12 mouse cellular contexts compared by ENCODE assay signal in the genomic region with DNA sequence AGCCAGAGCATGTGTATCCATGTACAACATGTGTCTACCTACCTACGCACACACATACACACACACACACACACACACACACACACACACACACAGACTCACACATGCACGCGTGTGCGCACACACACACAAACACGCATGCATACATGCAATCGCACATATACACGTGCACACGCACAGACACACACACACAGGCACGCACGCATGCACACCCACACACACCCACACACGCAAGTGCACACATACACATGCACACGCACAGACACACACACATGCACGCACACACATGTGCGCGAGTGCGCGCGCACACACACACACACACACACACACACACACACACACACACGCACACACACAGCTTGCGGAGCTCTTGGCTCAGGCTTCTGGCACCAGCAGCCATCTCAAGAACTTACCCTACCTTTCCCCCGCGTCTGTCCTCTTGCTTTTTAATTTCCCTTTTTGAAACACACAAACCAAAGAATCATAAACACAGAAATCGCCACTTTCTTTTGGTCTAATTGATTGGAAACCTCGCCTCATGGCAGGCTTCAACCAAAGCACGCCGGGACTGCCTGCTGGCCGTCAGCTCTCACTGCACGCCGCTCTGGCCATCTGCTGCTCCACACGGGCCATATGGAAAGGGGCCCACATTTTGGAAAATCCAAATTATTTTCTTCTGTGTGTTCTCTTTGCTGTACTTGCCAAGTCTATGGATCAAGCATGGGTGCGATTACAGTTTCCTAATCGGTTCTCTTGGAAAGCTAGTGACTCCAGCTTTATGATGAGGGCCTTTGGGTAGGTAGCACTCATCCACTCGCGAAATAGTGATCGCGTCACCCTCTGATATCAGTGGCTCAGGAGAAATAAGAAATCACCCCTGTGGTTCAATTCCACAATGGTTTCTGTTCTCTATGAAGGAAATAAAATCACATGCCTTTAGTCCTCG.
DNase-seq lines count a peak whose midpoint lies in the region; ATAC-seq and TF ChIP-seq lines count a peak whose summit lies in the region.
"Had no signal": no experiment of that assay in that cellular context is flagged by ENCODE, and none has a peak within 500 bp of the region (broad histone marks: within the 10 kb centered on the region; RNA-seq: fewer than 3 reads in every experiment).

No protein-coding gene starts in this region.

- no peaks in the 10 kb centered on the region for H3K36me3 ChIP-seq in midbrain, embryonic 15.5 days (replicated peaks)
- H3K36me3 ChIP-seq in midbrain, embryonic 11.5 days (ENCODE audit: control insufficient read depth, insufficient read depth, low read length), result no peaks in the 10 kb centered on the region
- no peaks in the 10 kb centered on the region for H3K36me3 ChIP-seq in midbrain, postnatal 0 days (ENCODE audit: insufficient read depth, low read length)
- H3K36me3 ChIP-seq: liver, embryonic 15.5 days; neural tube, embryonic 13.5 days; stomach, embryonic 15.5 days had no signal

- H3K27me3 ChIP-seq in midbrain, embryonic 15.5 days (replicated peaks), result no peaks in the 10 kb centered on the region
- no peaks in the 10 kb centered on the region for H3K27me3 ChIP-seq in midbrain, embryonic 11.5 days (ENCODE audit: control insufficient read depth, insufficient read depth, low read length)
- H3K27me3 ChIP-seq in midbrain, postnatal 0 days (ENCODE audit: insufficient read depth, low read length), result no peaks in the 10 kb centered on the region
- H3K27me3 ChIP-seq: liver, embryonic 15.5 days; neural tube, embryonic 13.5 days; stomach, embryonic 15.5 days had no signal

- ATAC-seq in frontal cortex, adult (ENCODE audit: low TSS enrichment), result peak; percentile 74
- ATAC-seq in midbrain, embryonic 15.5 days (replicated peaks), result 0 out of 2 replicates have a peak, but pooled peaks have one; percentile 39
- no peak for ATAC-seq in midbrain, embryonic 11.5 days (ENCODE audit: low FRiP score)
- ATAC-seq in midbrain, postnatal 0 days (ENCODE audit: low FRiP score), result 0 out of 2 replicates have a peak, but pooled peaks have one; percentile 27

- no peak for DNase-seq in frontal cortex, adult 2 months (ENCODE audit: extremely low spot score in 1 of 2, low spot score in 1 of 2)
- no peak for DNase-seq in midbrain, embryonic 11.5 days (ENCODE audit: low spot score, missing footprints)
- peak; percentile 69 to 80 for DNase-seq in cerebellum, postnatal 14 days
- DNase-seq in midbrain, postnatal 0 days (ENCODE audit: low spot score), result peak; percentile 65
- no peak for DNase-seq in T-cell, adult 2 months (ENCODE audit: low spot score)
- DNase-seq in ovary, postnatal 10 days (ENCODE audit: low spot score), result no peak
- DNase-seq: adrenal gland, adult 2 months had no signal

- H3K9ac ChIP-seq in midbrain, embryonic 15.5 days, result no peak overlapping the region
- H3K9ac ChIP-seq in midbrain, embryonic 11.5 days (ENCODE audit: low read length), result no peak overlapping the region
- H3K9ac ChIP-seq in midbrain, postnatal 0 days (replicated peaks; ENCODE audit: low read length, poor library complexity, severe bottlenecking), result no peak overlapping the region
- H3K9ac ChIP-seq: liver, embryonic 15.5 days; neural tube, embryonic 13.5 days; stomach, embryonic 15.5 days had no signal

- 92% methylated on average over 37 of the region's 37 CpGs for WGBS in midbrain, embryonic 15.5 days
- WGBS in midbrain, embryonic 11.5 days, result 93% methylated on average over 37 of the region's 37 CpGs
- WGBS in midbrain, postnatal 0 days, result 90% methylated on average over 37 of the region's 37 CpGs

- H3K4me2 ChIP-seq in midbrain, embryonic 15.5 days, result no peak overlapping the region
- H3K4me2 ChIP-seq in midbrain, embryonic 11.5 days, result no peak overlapping the region
- H3K4me2 ChIP-seq in midbrain, postnatal 0 days (ENCODE audit: low read depth, low read length, poor library complexity, severe bottlenecking), result no peak overlapping the region
- H3K4me2 ChIP-seq: liver, embryonic 15.5 days; neural tube, embryonic 13.5 days; stomach, embryonic 15.5 days had no signal

- TF ChIP-seq CTCF in midbrain, postnatal 0 days (IDR thresholded peaks at IDR 0.05), result no peak

- H3K4me1 ChIP-seq in midbrain, embryonic 15.5 days, result no peaks in the 10 kb centered on the region
- H3K4me1 ChIP-seq in midbrain, embryonic 11.5 days (ENCODE audit: control insufficient read depth, insufficient read depth, low read length), result no peaks in the 10 kb centered on the region
- H3K4me1 ChIP-seq in midbrain, postnatal 0 days (ENCODE audit: insufficient read depth, low read length), result no peaks in the 10 kb centered on the region
- H3K4me1 ChIP-seq: liver, embryonic 15.5 days; neural tube, embryonic 13.5 days; stomach, embryonic 15.5 days had no signal

- H3K4me3 ChIP-seq in midbrain, embryonic 15.5 days, result no peak overlapping the region
- H3K4me3 ChIP-seq in midbrain, embryonic 11.5 days (ENCODE audit: low read depth, low read length), result no peak overlapping the region
- H3K4me3 ChIP-seq in midbrain, postnatal 0 days (ENCODE audit: low read depth, low read length), result no peak overlapping the region
- H3K4me3 ChIP-seq: liver, embryonic 15.5 days; neural tube, embryonic 13.5 days; stomach, embryonic 15.5 days had no signal

- H3K9me3 ChIP-seq in midbrain, embryonic 15.5 days, result no peaks in the 10 kb centered on the region
- no peaks in the 10 kb centered on the region for H3K9me3 ChIP-seq in midbrain, embryonic 11.5 days (ENCODE audit: control insufficient read depth, low read length)
- no peaks in the 10 kb centered on the region for H3K9me3 ChIP-seq in midbrain, postnatal 0 days (ENCODE audit: low read length)
- H3K9me3 ChIP-seq: liver, embryonic 15.5 days; neural tube, embryonic 13.5 days; stomach, embryonic 15.5 days had no signal

- H3K27ac ChIP-seq in midbrain, embryonic 15.5 days, result no peak overlapping the region
- no peak overlapping the region for H3K27ac ChIP-seq in midbrain, embryonic 11.5 days (ENCODE audit: low read depth, low read length)
- no peak overlapping the region for H3K27ac ChIP-seq in midbrain, postnatal 0 days (ENCODE audit: low read depth, low read length)
- H3K27ac ChIP-seq: liver, embryonic 15.5 days; neural tube, embryonic 13.5 days; stomach, embryonic 15.5 days had no signal

Comparison
In these comparisons a context has a peak if more than half of its experiments do, and no peak if none do; other contexts are left out.
1. DNase-seq: peak in cerebellum, postnatal 14 days (2 of 2) and midbrain, postnatal 0 days (single experiment); none in frontal cortex, adult 2 months (0 of 2), midbrain, embryonic 11.5 days (single experiment), T-cell, adult 2 months (single experiment) and ovary, postnatal 10 days (single experiment).